Mouse (Mus musculus) C2C12 (cell line): Measurements from ENCODE around the gene Mafg.

ENCODE experiments used
- CTCF ChIP-seq: IDR thresholded peaks from one replicate; pipeline ENCODE4 v1.5.1; 2011; ENCODE audit not compliant: control insufficient read depth, insufficient read depth, insufficient read length
- MAX ChIP-seq: IDR thresholded peaks from one replicate; pipeline ENCODE4 v1.6.1; 2011; ENCODE audit warnings: mild to moderate bottlenecking, control low read depth
- MYOD1 ChIP-seq: IDR thresholded peaks from one replicate; pipeline ENCODE4 v1.6.1; 2011; ENCODE audit warnings: low read depth; ENCODE audit not compliant: control insufficient read depth, insufficient read length
- MYOG ChIP-seq: IDR thresholded peaks from one replicate; pipeline ENCODE4 v1.6.1; 2011; ENCODE audit not compliant: control insufficient read depth, insufficient read length; ENCODE audit errors: extremely low read depth
- USF1 ChIP-seq: IDR thresholded peaks from one replicate; pipeline ENCODE4 v1.6.1; 2011; ENCODE audit warnings: low read depth, mild to moderate bottlenecking, control low read depth, moderate library complexity

- TF ChIP-seq CTCF (no peak), MAX (no peak), USF1 (no peak), MYOG (no peak), MYOD1 (no peak)
Measured at GRCm38 (mm10) chr11:120616617-120617294, 16.6 kb downstream of the Mafg start.
